Mouse (Mus musculus): ENCODE measurements around the gene Srarp.
A peak's percentile ranks its signal among the peaks of the same experiment; 100 is the strongest.

DNA sequence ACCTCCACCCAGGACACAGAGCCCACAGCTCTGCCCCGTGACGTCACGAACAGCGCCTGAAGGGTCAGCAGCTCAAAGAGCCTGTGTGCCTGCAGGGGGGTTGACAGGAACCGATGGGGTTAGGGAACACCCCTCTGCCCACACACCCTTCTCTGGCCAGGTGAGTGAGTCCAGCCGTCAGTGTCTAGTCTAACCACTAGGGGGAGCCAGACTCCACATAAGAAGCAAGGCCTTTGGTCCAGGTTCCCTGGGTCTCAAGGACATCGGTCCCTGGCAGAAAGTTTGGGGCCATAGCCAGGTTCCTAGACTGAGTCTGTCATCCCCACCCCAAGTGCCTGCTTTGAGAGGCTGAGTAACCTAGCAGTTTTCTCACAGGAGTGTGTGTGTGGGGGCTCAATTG is 50.6 kb downstream of the Srarp start:
- TF ChIP-seq CTCF (IDR thresholded peaks at IDR 0.05; ENCODE audit: control insufficient read depth, insufficient read depth, low read length), result peak; percentile 95
- no peak for TF ChIP-seq POLR2A (IDR thresholded peaks at IDR 0.05; ENCODE audit: borderline replicate concordance, control insufficient read depth, low read depth, low read length)

Measured in bone marrow, adult 2 months (tissue).